Mouse (Mus musculus) thymus, adult 2 months (tissue): ENCODE measurements around the gene Bcas3.

ENCODE experiments used
- CTCF ChIP-seq: fragments of 200-500 bp; IDR thresholded peaks from 2 replicates; pipeline ENCODE4 v1.5.1; 2012; ENCODE audit warnings: mild to moderate bottlenecking, control low read depth, low read length, moderate library complexity, borderline replicate concordance; ENCODE audit not compliant: control insufficient read depth, poor library complexity, insufficient read depth; ENCODE audit errors: extremely low read depth
- POLR2A ChIP-seq: fragments of 200-500 bp; IDR thresholded peaks from 2 replicates; pipeline ENCODE4 v1.6.1; 2012; ENCODE audit warnings: mild to moderate bottlenecking, low read length, control low read depth, moderate library complexity; ENCODE audit not compliant: control insufficient read depth, poor library complexity, insufficient read depth; ENCODE audit errors: extremely low read depth

GRCm38 (mm10) chr11:85492666-85493065, 139.7 kb downstream of the Bcas3 start:
- TF ChIP-seq CTCF = no peak
- no peak for TF ChIP-seq POLR2A
